Mouse (Mus musculus) lung, adult 2 months (tissue): ENCODE results near the gene Cryba1.

ENCODE experiments used
- CTCF ChIP-seq: fragments of 200-500 bp; IDR thresholded peaks from 2 replicates; pipeline ENCODE4 v1.5.1; 2011; ENCODE audit warnings: mild to moderate bottlenecking, low read length, control low read depth; ENCODE audit not compliant: insufficient read depth
- POLR2A ChIP-seq: fragments of 200-500 bp; IDR thresholded peaks from 2 replicates; pipeline ENCODE4 v1.6.1; 2011; ENCODE audit warnings: low read depth, mild to moderate bottlenecking, control low read depth, low read length, borderline replicate concordance; ENCODE audit errors: extremely low read depth

- TF ChIP-seq POLR2A (no peak), CTCF (no peak)
Observed at GRCm38 (mm10) chr11:77680018-77680417, 45.1 kb downstream of the Cryba1 start.
